Mouse (Mus musculus): ENCODE results near the gene Twf2.
"Not testable (repeated sequence)": the region's sequence is repeated elsewhere in the genome, so short reads cannot be mapped to it uniquely, and the experiment has no call there.

Gene Twf2

GRCm38 (mm10) chr9:106202819-106203636 is at the start of gene Twf2:
Gene Twf2 (plus strand): TSS chr9:106203108.
- peak; percentile 82 to 86 for DNase-seq (ENCODE audit: low spot score in 2 of 2)

- DNase-seq (ENCODE audit: low spot score in 2 of 2) = no peak
Observed at GRCm38 (mm10) chr9:106154106-106154505, 48.8 kb upstream of the Twf2 start.

GRCm38 (mm10) chr9:106156419-106156818 is 46.5 kb upstream of the Twf2 start:
- peak; percentile 39 to 55 for DNase-seq (ENCODE audit: low spot score in 2 of 2)

- no peak for DNase-seq (ENCODE audit: low spot score in 2 of 2)
Observed at GRCm38 (mm10) chr9:106156921-106157622, 45.8 kb upstream of the Twf2 start.

- no peak for DNase-seq (ENCODE audit: low spot score in 2 of 2)
Observed at GRCm38 (mm10) chr9:106157623-106157925, 45.3 kb upstream of the Twf2 start.

GRCm38 (mm10) chr9:106158037-106158491 is 44.8 kb upstream of the Twf2 start, which contains the start of gene Glyctk:
Gene Glyctk (minus strand): TSS chr9:106158138.
- no peak for DNase-seq (ENCODE audit: low spot score in 2 of 2)

- DNase-seq (ENCODE audit: low spot score in 2 of 2) = no peak
Observed at GRCm38 (mm10) chr9:106159237-106159636, 43.7 kb upstream of the Twf2 start.

GRCm38 (mm10) chr9:106159784-106160301 is 43.1 kb upstream of the Twf2 start:
- DNase-seq (ENCODE audit: low spot score in 2 of 2) = peak; percentile 96 to 97

- no peak for DNase-seq (ENCODE audit: low spot score in 2 of 2)
Observed at GRCm38 (mm10) chr9:106160426-106160825, 42.5 kb upstream of the Twf2 start.

GRCm38 (mm10) chr9:106166709-106167108 is 36.2 kb upstream of the Twf2 start:
- no peak for DNase-seq (ENCODE audit: low spot score in 2 of 2)

- DNase-seq (ENCODE audit: low spot score in 2 of 2) = no peak
Observed at GRCm38 (mm10) chr9:106167241-106167640, 35.7 kb upstream of the Twf2 start.

- no peak for DNase-seq (ENCODE audit: low spot score in 2 of 2)
Observed at GRCm38 (mm10) chr9:106167703-106168102, 35.2 kb upstream of the Twf2 start.

- not testable (repeated sequence) for DNase-seq (ENCODE audit: low spot score in 2 of 2)
Observed at GRCm38 (mm10) chr9:106169006-106169405, 33.9 kb upstream of the Twf2 start.

GRCm38 (mm10) chr9:106169917-106170316 is 33.0 kb upstream of the Twf2 start:
- no peak for DNase-seq (ENCODE audit: low spot score in 2 of 2)

GRCm38 (mm10) chr9:106170556-106171345 is 32.2 kb upstream of the Twf2 start, which contains the start of gene Wdr82:
Gene Wdr82 (plus strand): TSS chr9:106170928.
- DNase-seq (ENCODE audit: low spot score in 2 of 2) = peak; percentile 86 to 87

GRCm38 (mm10) chr9:106171346-106172158 is 31.4 kb upstream of the Twf2 start:
- peak; percentile 52 to 66 for DNase-seq (ENCODE audit: low spot score in 2 of 2)

GRCm38 (mm10) chr9:106172527-106172926 is 30.4 kb upstream of the Twf2 start:
- no peak for DNase-seq (ENCODE audit: low spot score in 2 of 2)

- DNase-seq (ENCODE audit: low spot score in 2 of 2) = no peak
Observed at GRCm38 (mm10) chr9:106173363-106173762, 29.5 kb upstream of the Twf2 start.

- no peak for DNase-seq (ENCODE audit: low spot score in 2 of 2)
Observed at GRCm38 (mm10) chr9:106175552-106176200, 27.2 kb upstream of the Twf2 start.

- no peak for DNase-seq (ENCODE audit: low spot score in 2 of 2)
Observed at GRCm38 (mm10) chr9:106176769-106177168, 26.1 kb upstream of the Twf2 start.

All from right cerebral cortex, adult 2 months (tissue).